Mouse (Mus musculus) adipocyte (in vitro differentiated cells): Measurements from ENCODE around the gene AI467606.
"Not testable (repeated sequence)": the region's sequence is repeated elsewhere in the genome, so short reads cannot be mapped to it uniquely, and the experiment has no call there.

Experiments
- DNase-seq: peaks from one replicate; pipeline ENCODE4 v3.0.0-alpha.2; 2016; ENCODE audit warnings: low spot score

The AI467606 gene

GRCm38 (mm10) chr7:127091114-127091896 is at the start of gene AI467606:
AI467606 (plus strand) TSS chr7:127091359.
- DNase-seq, result no peak

GRCm38 (mm10) chr7:127041851-127042672 is 49.1 kb upstream of the AI467606 start, which contains the start of gene Kif22:
Kif22 (minus strand) TSS chr7:127042471.
- peak; percentile 88 for DNase-seq

DNA sequence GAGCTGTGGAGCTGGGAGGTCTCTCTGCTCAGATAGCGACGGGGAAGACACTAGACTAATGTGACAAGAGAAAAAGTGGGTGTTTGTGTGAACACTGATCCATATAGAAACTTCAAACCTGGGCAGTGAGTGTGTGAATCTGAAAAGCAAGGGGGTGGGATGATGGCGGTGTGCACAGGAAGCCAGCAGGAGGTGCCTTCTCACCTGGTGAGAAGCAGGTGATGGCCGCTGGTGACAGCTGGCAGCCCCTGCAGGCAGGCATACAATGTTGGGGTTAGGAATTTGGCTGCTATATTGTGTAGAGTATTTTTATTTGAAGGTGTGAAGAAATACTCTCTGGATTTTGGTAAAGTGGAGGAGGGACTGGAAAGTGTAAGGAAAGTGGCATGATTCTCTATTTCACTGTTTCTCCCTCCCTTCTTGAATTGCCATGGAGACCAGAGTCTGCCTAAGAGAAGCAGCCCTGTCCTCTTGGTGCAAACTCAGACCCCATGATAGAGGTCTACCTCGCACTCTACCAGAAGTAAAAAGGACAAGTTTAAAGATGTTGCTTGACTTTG is 36.1 kb upstream of the AI467606 start:
- DNase-seq, result no peak

DNA sequence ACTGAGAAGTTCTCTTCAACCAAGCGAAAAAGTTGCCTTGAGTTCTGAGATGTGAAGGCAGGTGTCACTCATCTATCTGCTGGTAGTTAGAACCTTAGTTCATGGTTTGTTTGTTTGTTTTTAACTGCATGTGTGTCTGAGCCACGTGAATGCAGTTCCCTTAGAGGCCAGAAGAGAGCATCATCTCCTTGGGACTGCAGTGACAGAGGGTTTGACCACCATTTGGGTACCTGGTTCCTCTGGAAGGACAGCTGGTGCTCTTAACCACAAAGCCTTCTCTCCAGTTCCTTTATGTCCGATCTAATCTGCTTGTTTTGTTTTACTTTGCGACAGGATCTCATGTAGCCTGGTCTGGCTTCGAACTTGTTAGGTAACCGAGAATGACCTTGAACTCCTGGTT is 25.6 kb upstream of the AI467606 start:
- DNase-seq, result no peak

DNA sequence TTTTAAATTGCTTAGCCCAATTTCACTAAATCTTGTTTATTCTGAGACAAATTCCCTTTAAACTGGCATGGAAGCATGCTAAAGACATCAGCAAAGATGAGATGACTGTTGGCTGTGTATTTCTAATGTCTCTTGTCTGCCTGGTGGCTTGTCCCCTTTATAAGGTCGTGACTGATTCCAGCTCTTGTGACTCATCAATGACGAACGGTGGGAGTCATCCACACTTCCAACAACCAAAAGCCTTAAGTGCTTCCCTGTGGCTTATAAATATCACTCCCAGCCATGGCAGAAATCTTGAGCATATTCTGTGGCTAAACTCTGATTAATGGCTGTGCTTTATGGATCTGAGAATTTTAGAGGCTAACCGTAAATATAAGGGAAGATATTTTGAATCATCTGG is 24.8 kb upstream of the AI467606 start:
- no peak for DNase-seq

DNA sequence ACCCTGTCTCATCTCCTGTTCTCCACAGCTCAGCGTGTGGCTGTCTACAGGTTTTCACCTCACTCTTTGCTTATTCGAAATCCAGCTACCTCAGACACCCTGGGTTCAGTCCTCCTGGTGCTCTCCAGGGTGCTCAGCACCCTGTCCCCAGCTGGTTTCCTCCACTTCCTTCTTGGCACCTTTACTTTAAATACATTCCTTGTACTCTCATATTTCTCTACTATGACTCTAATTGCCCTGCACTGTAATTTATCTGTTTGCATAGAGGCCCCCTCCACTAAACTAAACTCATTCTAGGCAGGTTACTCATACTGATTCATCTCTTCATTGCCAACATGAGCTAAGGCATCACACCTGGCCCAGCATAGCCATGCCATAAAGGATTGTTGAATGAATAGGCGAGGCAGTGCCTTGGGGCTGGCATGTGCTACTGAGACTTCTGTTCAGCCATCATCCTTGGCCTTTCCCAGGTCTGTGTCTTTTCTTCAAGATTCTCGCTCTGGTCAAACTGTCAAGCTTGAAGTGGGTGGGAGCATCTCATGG is 20.2 kb upstream of the AI467606 start:
- DNase-seq, result no peak

GRCm38 (mm10) chr7:127073221-127073620 is 17.9 kb upstream of the AI467606 start:
- DNase-seq, result no peak

GRCm38 (mm10) chr7:127076188-127076587 is 15.0 kb upstream of the AI467606 start:
- no peak for DNase-seq

DNA sequence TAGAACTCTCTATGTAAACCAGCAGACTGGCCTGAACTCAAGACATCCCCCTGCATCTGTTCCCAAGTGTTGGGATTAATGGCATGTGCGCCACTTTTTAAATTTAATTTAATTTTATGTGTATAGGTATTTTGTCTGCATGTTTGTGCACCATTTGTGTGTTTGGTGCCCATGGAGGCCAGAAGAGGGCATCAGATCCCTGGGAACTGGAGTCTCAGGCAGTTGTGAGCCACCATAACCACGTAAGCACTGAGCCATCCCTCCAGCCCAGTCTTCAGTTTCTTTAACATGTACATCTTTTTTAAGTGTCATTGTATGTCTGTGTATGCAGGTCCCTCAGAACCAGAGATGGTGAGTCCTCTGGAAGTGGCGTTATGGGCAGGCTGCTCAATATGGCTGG is 13.5 kb upstream of the AI467606 start:
- no peak for DNase-seq

DNA sequence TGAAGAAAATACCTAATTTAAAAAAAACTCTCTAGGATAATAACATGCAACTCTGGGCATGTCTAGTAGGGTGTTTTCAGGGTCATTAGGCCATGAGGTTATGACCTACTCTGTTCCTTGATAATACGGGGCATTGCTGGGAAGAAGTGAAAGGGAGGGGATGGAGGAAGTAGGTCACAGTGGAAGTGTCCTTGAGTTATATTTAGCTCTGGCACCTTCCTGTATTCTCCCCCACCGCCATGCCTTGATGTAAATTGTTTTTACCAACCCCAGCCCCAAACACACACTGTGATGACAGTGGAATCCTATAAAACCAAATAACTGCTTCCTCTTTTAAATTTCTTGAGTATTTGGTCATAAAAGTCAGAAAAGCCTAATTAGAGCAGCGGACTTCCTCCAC is 11.1 kb upstream of the AI467606 start:
- DNase-seq, result no peak

- DNase-seq, result no peak
Observed at GRCm38 (mm10) chr7:127082271-127082670, 8.9 kb upstream of the AI467606 start.

- no peak for DNase-seq
Observed at GRCm38 (mm10) chr7:127082995-127083394, 8.2 kb upstream of the AI467606 start.

DNA sequence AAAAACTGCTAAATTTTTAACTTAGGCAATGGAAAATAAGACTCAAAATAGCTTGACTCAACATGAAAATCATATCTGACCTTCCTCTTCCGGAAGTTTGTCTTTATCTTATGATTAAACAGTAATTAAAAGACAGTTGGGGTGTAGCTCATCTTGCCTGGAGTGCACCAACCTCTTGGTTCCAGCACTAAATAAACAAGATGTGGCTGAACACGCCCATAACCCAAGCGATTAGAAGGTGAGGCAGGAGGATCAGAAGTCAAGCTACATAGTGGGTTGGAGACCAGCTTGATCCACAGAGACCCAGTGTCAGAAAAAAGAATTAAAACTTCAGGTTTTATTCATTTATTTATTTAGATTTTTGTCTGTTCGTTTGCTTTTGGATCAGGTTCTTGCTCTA is 7.5 kb upstream of the AI467606 start:
- DNase-seq, result no peak

DNA sequence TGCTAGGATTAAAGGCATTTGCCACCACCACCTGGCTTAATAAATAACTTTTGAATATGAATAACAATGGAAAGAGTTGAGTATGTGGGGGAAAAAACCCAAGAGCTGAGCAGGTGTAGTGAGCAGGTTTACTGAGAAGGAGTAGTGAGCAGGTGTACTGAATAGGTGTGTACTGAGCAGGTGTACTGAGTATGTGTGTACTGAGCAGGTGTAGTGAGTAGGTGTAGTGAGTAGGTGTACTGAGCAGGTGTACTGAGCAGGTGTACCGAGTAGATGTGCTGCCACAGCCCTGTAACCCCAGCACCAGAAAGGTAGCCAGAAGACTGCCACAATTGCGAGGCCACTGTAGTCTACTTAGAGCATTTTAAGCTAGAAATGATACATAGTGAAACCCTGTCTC is 6.4 kb upstream of the AI467606 start:
- no peak for DNase-seq

DNA sequence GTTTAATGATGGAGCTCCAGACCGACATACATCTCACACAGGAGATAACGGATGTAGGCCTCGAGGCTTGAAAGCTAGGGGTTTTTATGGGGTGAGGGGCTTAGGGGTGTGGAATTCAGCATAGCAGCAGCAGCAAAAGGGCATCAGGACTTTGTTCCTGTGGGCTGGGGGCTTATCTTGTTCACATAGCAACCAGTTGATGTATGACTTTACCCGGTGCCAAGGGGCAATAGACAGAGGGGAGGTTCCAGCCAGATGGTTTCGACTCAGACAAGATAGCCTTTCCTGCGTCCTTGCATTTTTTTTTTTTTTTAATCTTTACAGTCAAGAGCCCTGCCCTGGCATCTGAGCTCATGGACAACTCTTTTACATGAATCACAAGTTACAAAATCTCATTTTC is 5.4 kb upstream of the AI467606 start:
- not testable (repeated sequence) for DNase-seq

- DNase-seq, result not testable (repeated sequence)
Observed at GRCm38 (mm10) chr7:127087278-127088010, 3.7 kb upstream of the AI467606 start, which contains the start of gene Zg16. Zg16 (minus strand) TSS chr7:127087328.

DNA sequence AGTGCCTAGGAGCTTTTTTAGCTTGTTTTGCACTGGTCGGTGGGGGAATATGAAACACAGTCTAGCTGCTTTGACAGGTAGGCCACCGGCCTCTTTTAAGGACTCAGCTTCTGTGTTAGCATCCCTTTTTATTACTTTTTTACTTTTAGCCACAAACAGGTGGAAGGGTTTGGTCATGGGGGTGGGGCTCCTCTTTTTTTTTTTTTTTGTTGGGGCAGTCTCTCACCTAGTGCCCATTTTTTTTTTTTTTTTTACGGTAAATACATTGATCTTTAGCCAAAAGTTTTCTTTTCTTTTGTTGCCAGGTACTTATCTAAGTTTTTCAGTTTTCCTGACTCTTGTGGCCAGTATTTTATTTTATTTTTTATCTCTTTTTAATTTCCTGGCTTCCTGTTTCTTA is 3.1 kb upstream of the AI467606 start:
- no peak for DNase-seq

- no peak for DNase-seq
Observed at GRCm38 (mm10) chr7:127088901-127089845, 2.0 kb upstream of the AI467606 start.

- no peak for DNase-seq
Observed at GRCm38 (mm10) chr7:127090154-127091113, 725 bp upstream of the AI467606 start.
